Mouse (Mus musculus): ENCODE measurements around the gene Adcy1. TPM values are rescaled to one million over a fixed set of nuclear protein-coding genes. Genes with fewer than 3 reads are reported as not detected.

Adcy1 gene
- polyA plus RNA-seq, 1 experiment from 2014 or later = 0.89 TPM

GRCm38 (mm10) chr11:7109131-7109530 lies 45.8 kb downstream of the Adcy1 start:
- Histone ChIP-seq H3K27ac (no peak overlapping the region), H3K27me3 (no peaks in the 10 kb centered on the region), H3K4me2 (no peak overlapping the region), H3K36me3 (no peaks in the 10 kb centered on the region), H3K4me3 (replicated peaks) (no peak overlapping the region), H3K4me1 (replicated peaks) (no peaks in the 10 kb centered on the region), H3K9me3 (no peaks in the 10 kb centered on the region), H3K9ac (replicated peaks) (no peak overlapping the region)
- WGBS = 86% methylated on average over 4 of the region's 4 CpGs
- no peak for ATAC-seq (ENCODE audit: insufficient number of reproducible peaks, insufficient read depth, low FRiP score, low TSS enrichment, low read depth)

GRCm38 (mm10) chr11:7113046-7113445 lies 49.8 kb downstream of the Adcy1 start:
- H3K4me2 ChIP-seq = no peak overlapping the region
- no peak overlapping the region for H3K9ac ChIP-seq (replicated peaks)
- H3K9me3 ChIP-seq = no peaks in the 10 kb centered on the region
- no peaks in the 10 kb centered on the region for H3K36me3 ChIP-seq
- WGBS = 72% methylated on average over 4 of the region's 4 CpGs
- no peak overlapping the region for H3K4me3 ChIP-seq (replicated peaks)
- no peaks in the 10 kb centered on the region for H3K27me3 ChIP-seq
- no peak for ATAC-seq (ENCODE audit: insufficient number of reproducible peaks, insufficient read depth, low FRiP score, low TSS enrichment, low read depth)
- no peaks in the 10 kb centered on the region for H3K4me1 ChIP-seq (replicated peaks)
- H3K27ac ChIP-seq = no peak overlapping the region

GRCm38 (mm10) chr11:7113687-7114086 lies 50.4 kb downstream of the Adcy1 start:
- Histone ChIP-seq H3K9me3 (no peaks in the 10 kb centered on the region), H3K4me2 (no peak overlapping the region), H3K4me3 (replicated peaks) (no peak overlapping the region), H3K4me1 (replicated peaks) (no peaks in the 10 kb centered on the region), H3K36me3 (no peaks in the 10 kb centered on the region), H3K27me3 (no peaks in the 10 kb centered on the region), H3K9ac (replicated peaks) (no peak overlapping the region; the same call in 1 of the 2 replicates), H3K27ac (no peak overlapping the region)
- ATAC-seq (ENCODE audit: insufficient number of reproducible peaks, insufficient read depth, low FRiP score, low TSS enrichment, low read depth) = no peak
- WGBS = 71% methylated on average over 6 of the region's 6 CpGs

- Histone ChIP-seq H3K36me3 (no peaks in the 10 kb centered on the region), H3K27me3 (no peaks in the 10 kb centered on the region), H3K4me1 (replicated peaks) (no peaks in the 10 kb centered on the region), H3K9ac (replicated peaks) (no peak overlapping the region; the same call in 1 of the 2 replicates), H3K27ac (no peak overlapping the region), H3K4me2 (no peak overlapping the region), H3K9me3 (no peaks in the 10 kb centered on the region), H3K4me3 (replicated peaks) (no peak overlapping the region)
- no peak for ATAC-seq (ENCODE audit: insufficient number of reproducible peaks, insufficient read depth, low FRiP score, low TSS enrichment, low read depth)
- WGBS = 81% methylated on average over 9 of the region's 9 CpGs
These were observed 51.0 kb downstream of the Adcy1 start for GRCm38 (mm10) chr11:7114312-7114711.

- no peak overlapping the region for H3K4me3 ChIP-seq (replicated peaks)
- no peak overlapping the region for H3K4me2 ChIP-seq
- no peaks in the 10 kb centered on the region for H3K27me3 ChIP-seq
- H3K4me1 ChIP-seq (replicated peaks) = no peaks in the 10 kb centered on the region
- H3K27ac ChIP-seq = no peak overlapping the region
- no peaks in the 10 kb centered on the region for H3K9me3 ChIP-seq
- no peak for ATAC-seq (ENCODE audit: insufficient number of reproducible peaks, insufficient read depth, low FRiP score, low TSS enrichment, low read depth)
- 85% methylated on average over 2 of the region's 2 CpGs for WGBS
- H3K36me3 ChIP-seq = no peaks in the 10 kb centered on the region
- H3K9ac ChIP-seq (replicated peaks) = no peak overlapping the region
These were observed 53.4 kb downstream of the Adcy1 start for GRCm38 (mm10) chr11:7116647-7117046.

- no peak overlapping the region for H3K4me3 ChIP-seq (replicated peaks)
- H3K36me3 ChIP-seq = no peaks in the 10 kb centered on the region
- ATAC-seq (ENCODE audit: insufficient number of reproducible peaks, insufficient read depth, low FRiP score, low TSS enrichment, low read depth) = no peak
- no peak overlapping the region for H3K27ac ChIP-seq
- WGBS = 68% methylated on average over 8 of the region's 8 CpGs
- no peak overlapping the region for H3K9ac ChIP-seq (replicated peaks)
- no peaks in the 10 kb centered on the region for H3K9me3 ChIP-seq
- H3K4me2 ChIP-seq = no peak overlapping the region
- no peaks in the 10 kb centered on the region for H3K27me3 ChIP-seq
- H3K4me1 ChIP-seq (replicated peaks) = peaks cover 1% of the 10 kb centered on the region; the same call in 1 of the 2 replicates
These were observed 66.2 kb downstream of the Adcy1 start for GRCm38 (mm10) chr11:7129319-7130051.

GRCm38 (mm10) chr11:7132736-7133387 lies 69.6 kb downstream of the Adcy1 start:
- H3K27me3 ChIP-seq = no peaks in the 10 kb centered on the region
- H3K27ac ChIP-seq = no peak overlapping the region
- no peaks in the 10 kb centered on the region for H3K36me3 ChIP-seq
- no peak overlapping the region for H3K4me3 ChIP-seq (replicated peaks)
- 90% methylated on average over 7 of the region's 7 CpGs for WGBS
- H3K4me1 ChIP-seq (replicated peaks) = no peaks in the 10 kb centered on the region
- H3K9ac ChIP-seq (replicated peaks) = no peak overlapping the region
- H3K9me3 ChIP-seq = no peaks in the 10 kb centered on the region
- no peak overlapping the region for H3K4me2 ChIP-seq
- ATAC-seq (ENCODE audit: insufficient number of reproducible peaks, insufficient read depth, low FRiP score, low TSS enrichment, low read depth) = no peak

- Histone ChIP-seq H3K4me3 (replicated peaks) (no peak overlapping the region), H3K27me3 (no peaks in the 10 kb centered on the region), H3K9me3 (no peaks in the 10 kb centered on the region), H3K4me2 (no peak overlapping the region), H3K36me3 (no peaks in the 10 kb centered on the region), H3K27ac (no peak overlapping the region), H3K9ac (replicated peaks) (no peak overlapping the region), H3K4me1 (replicated peaks) (no peaks in the 10 kb centered on the region)
- ATAC-seq (ENCODE audit: insufficient number of reproducible peaks, insufficient read depth, low FRiP score, low TSS enrichment, low read depth) = no peak
- WGBS = 91% methylated on average over 5 of the region's 5 CpGs
These were observed 70.4 kb downstream of the Adcy1 start for GRCm38 (mm10) chr11:7133736-7134135.

- Histone ChIP-seq H3K9ac (replicated peaks) (no peak overlapping the region), H3K4me2 (no peak overlapping the region), H3K9me3 (no peaks in the 10 kb centered on the region), H3K27me3 (no peaks in the 10 kb centered on the region), H3K4me3 (replicated peaks) (no peak overlapping the region), H3K4me1 (replicated peaks) (no peaks in the 10 kb centered on the region), H3K27ac (no peak overlapping the region), H3K36me3 (no peaks in the 10 kb centered on the region)
- no peak for ATAC-seq (ENCODE audit: insufficient number of reproducible peaks, insufficient read depth, low FRiP score, low TSS enrichment, low read depth)
- WGBS = 86% methylated on average over 5 of the region's 5 CpGs
These were observed 71.0 kb downstream of the Adcy1 start for GRCm38 (mm10) chr11:7134319-7134718.

- H3K9ac ChIP-seq (replicated peaks) = no peak overlapping the region
- no peaks in the 10 kb centered on the region for H3K36me3 ChIP-seq
- H3K27ac ChIP-seq = no peak overlapping the region
- H3K4me3 ChIP-seq (replicated peaks) = no peak overlapping the region
- no peak for ATAC-seq (ENCODE audit: insufficient number of reproducible peaks, insufficient read depth, low FRiP score, low TSS enrichment, low read depth)
- 86% methylated on average over 6 of the region's 6 CpGs for WGBS
- H3K27me3 ChIP-seq = no peaks in the 10 kb centered on the region
- H3K4me1 ChIP-seq (replicated peaks) = no peaks in the 10 kb centered on the region
- H3K4me2 ChIP-seq = no peak overlapping the region
- no peaks in the 10 kb centered on the region for H3K9me3 ChIP-seq
These were observed 72.0 kb downstream of the Adcy1 start for GRCm38 (mm10) chr11:7135301-7135700.

- Histone ChIP-seq H3K36me3 (no peaks in the 10 kb centered on the region), H3K27me3 (no peaks in the 10 kb centered on the region), H3K4me1 (replicated peaks) (no peaks in the 10 kb centered on the region), H3K4me2 (no peak overlapping the region), H3K9me3 (no peaks in the 10 kb centered on the region), H3K9ac (replicated peaks) (no peak overlapping the region), H3K27ac (no peak overlapping the region), H3K4me3 (replicated peaks) (no peak overlapping the region)
- WGBS = 90% methylated on average over 9 of the region's 9 CpGs
- no peak for ATAC-seq (ENCODE audit: insufficient number of reproducible peaks, insufficient read depth, low FRiP score, low TSS enrichment, low read depth)
These were observed 72.5 kb downstream of the Adcy1 start for GRCm38 (mm10) chr11:7135763-7136162.

Data from limb, embryonic 12.5 days (tissue).